In the genomic region with DNA sequence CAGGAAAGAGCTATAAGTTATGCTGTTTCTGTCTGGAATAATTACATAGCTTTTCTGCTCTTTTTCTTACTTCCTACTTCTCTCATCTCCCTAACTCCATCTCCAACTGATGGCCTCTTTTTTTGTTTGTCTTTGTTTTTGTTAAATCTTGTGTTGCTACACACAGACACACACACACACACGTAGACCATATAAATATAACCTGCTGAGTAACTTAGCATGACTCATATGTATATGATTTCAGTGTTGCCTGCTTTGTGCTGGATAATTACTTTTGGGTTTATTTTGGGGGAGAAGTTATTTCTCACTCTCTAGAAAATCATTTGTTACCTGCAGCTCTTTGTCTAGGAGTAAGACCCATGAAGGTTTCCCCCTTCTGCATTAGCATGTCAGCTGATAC, we compare ENCODE assay signal across 18 mouse cellular contexts. TPM values are rescaled to one million over a fixed set of nuclear protein-coding genes. Genes with fewer than 3 reads are reported as not detected.
"Had no signal": no experiment of that assay in that cellular context is flagged by ENCODE, and none has a peak within 500 bp of the region (broad histone marks: within the 10 kb centered on the region; RNA-seq: fewer than 3 reads in every experiment).

No protein-coding gene starts in this region.

- H3K9ac ChIP-seq: neural tube, embryonic 12.5 days; neural tube, embryonic 13.5 days; neural tube, embryonic 15.5 days; stomach, embryonic 15.5 days had no signal

- DNase-seq: right cerebral cortex, adult 18-20 months; right cerebral cortex, postnatal 14 days; right cerebral cortex, postnatal 25 days; right cerebral cortex, postnatal 4 days; spleen, adult 18-20 months; thymus, adult 18-20 months; thymus, adult 2 months; thymus, postnatal 14 days; thymus, postnatal 25 days; thymus, postnatal 36 days; thymus, postnatal 4 days had no signal

- H3K4me2 ChIP-seq: neural tube, embryonic 12.5 days; neural tube, embryonic 13.5 days; neural tube, embryonic 15.5 days; stomach, embryonic 15.5 days had no signal

- H3K36me3 ChIP-seq: neural tube, embryonic 12.5 days; neural tube, embryonic 13.5 days; neural tube, embryonic 15.5 days; stomach, embryonic 15.5 days had no signal

- H3K27me3 ChIP-seq: neural tube, embryonic 12.5 days; neural tube, embryonic 13.5 days; neural tube, embryonic 15.5 days; stomach, embryonic 15.5 days had no signal

- H3K4me1 ChIP-seq: neural tube, embryonic 12.5 days; neural tube, embryonic 13.5 days; neural tube, embryonic 15.5 days; stomach, embryonic 15.5 days had no signal

- H3K4me3 ChIP-seq: neural tube, embryonic 12.5 days; neural tube, embryonic 13.5 days; neural tube, embryonic 15.5 days; stomach, embryonic 15.5 days had no signal

- H3K9me3 ChIP-seq: neural tube, embryonic 12.5 days; neural tube, embryonic 13.5 days; neural tube, embryonic 15.5 days; stomach, embryonic 15.5 days had no signal

- H3K27ac ChIP-seq: neural tube, embryonic 12.5 days; neural tube, embryonic 13.5 days; neural tube, embryonic 15.5 days; stomach, embryonic 15.5 days had no signal

RNA-seq across cellular contexts. Expression of a gene that starts 39.3 kb away (rescaled TPM):
- total RNA-seq: neutrophil, adult 5-6 weeks had no signal
- polyA plus RNA-seq: small intestine, adult 2 months; spleen, adult 2 months; thymus, adult 2 months had no signal
